Mouse (Mus musculus): ENCODE measurements around the gene Nup153. TPM values are rescaled to one million over a fixed set of nuclear protein-coding genes. Genes with fewer than 3 reads are reported as not detected.

The Nup153 gene
- total RNA-seq, 2 experiments from 2014 or later = 52.0 to 57.7 TPM

- DNase-seq (ENCODE audit: low spot score in 2 of 2) = no peak
- intact Hi-C loops (cut with DNase I) = no loop called here
Measured at GRCm38 (mm10) chr13:46682921-46683320, 44.8 kb downstream of the Nup153 start.

GRCm38 (mm10) chr13:46677721-46678120 lies 50.0 kb downstream of the Nup153 start:
- intact Hi-C loops (cut with DNase I) = no loop called here
- no peak for DNase-seq (ENCODE audit: low spot score in 2 of 2)

GRCm38 (mm10) chr13:46674601-46675000 lies 53.1 kb downstream of the Nup153 start:
- intact Hi-C loops (cut with DNase I) = no loop called here
- DNase-seq (ENCODE audit: low spot score in 2 of 2) = no peak

- intact Hi-C loops (cut with DNase I) = no loop called here
- DNase-seq (ENCODE audit: low spot score in 2 of 2) = no peak
Measured at GRCm38 (mm10) chr13:46670514-46670913, 57.2 kb downstream of the Nup153 start.

- intact Hi-C loops (cut with DNase I) = loop anchor here (10.0 kb wide), 1 partner anchor 255 kb away; the partner anchor contains the start of gene Rbm24
- DNase-seq (ENCODE audit: low spot score in 2 of 2) = no peak
Measured at GRCm38 (mm10) chr13:46669620-46670271, 58.0 kb downstream of the Nup153 start.

- intact Hi-C loops (cut with DNase I) = loop anchor here (10.0 kb wide), 1 partner anchor 254 kb away; the partner anchor contains the start of gene Rbm24
- DNase-seq (ENCODE audit: low spot score in 2 of 2) = peak; percentile 91 to 92
Measured at GRCm38 (mm10) chr13:46669048-46669619, 58.6 kb downstream of the Nup153 start, which contains the start of gene Fam8a1. TSS of gene Fam8a1 (plus strand) at chr13:46669522.

GRCm38 (mm10) chr13:46663461-46663964 lies 64.2 kb downstream of the Nup153 start:
- intact Hi-C loops (cut with DNase I) = loop anchor here (1.0 to 10.0 kb wide), 2 partner anchors 249 to 352 kb away; partner anchors contain the start of gene Rbm24
- peak; percentile 41 to 66 for DNase-seq (ENCODE audit: low spot score in 2 of 2)

- intact Hi-C loops (cut with DNase I) = no loop called here
- no peak for DNase-seq (ENCODE audit: low spot score in 2 of 2)
Measured at GRCm38 (mm10) chr13:46659211-46659610, 68.5 kb downstream of the Nup153 start.

GRCm38 (mm10) chr13:46654566-46654965 lies 73.2 kb downstream of the Nup153 start:
- DNase-seq (ENCODE audit: low spot score in 2 of 2) = no peak
- intact Hi-C loops (cut with DNase I) = no loop called here

GRCm38 (mm10) chr13:46653671-46654070 lies 74.1 kb downstream of the Nup153 start:
- intact Hi-C loops (cut with DNase I) = no loop called here
- DNase-seq (ENCODE audit: low spot score in 2 of 2) = no peak

- intact Hi-C loops (cut with DNase I) = no loop called here
- DNase-seq (ENCODE audit: low spot score in 2 of 2) = no peak
Measured at GRCm38 (mm10) chr13:46652671-46653070, 75.1 kb downstream of the Nup153 start.

GRCm38 (mm10) chr13:46651853-46652252 lies 75.9 kb downstream of the Nup153 start:
- no peak for DNase-seq (ENCODE audit: low spot score in 2 of 2)
- intact Hi-C loops (cut with DNase I) = no loop called here

- intact Hi-C loops (cut with DNase I) = no loop called here
- DNase-seq (ENCODE audit: low spot score in 2 of 2) = no peak
Measured at GRCm38 (mm10) chr13:46645476-46645875, 82.3 kb downstream of the Nup153 start.

GRCm38 (mm10) chr13:46644175-46644574 lies 83.6 kb downstream of the Nup153 start:
- intact Hi-C loops (cut with DNase I) = no loop called here
- DNase-seq (ENCODE audit: low spot score in 2 of 2) = no peak

GRCm38 (mm10) chr13:46642318-46642717 lies 85.4 kb downstream of the Nup153 start:
- intact Hi-C loops (cut with DNase I) = no loop called here

GRCm38 (mm10) chr13:46640608-46641468 lies 86.9 kb downstream of the Nup153 start:
- intact Hi-C loops (cut with DNase I) = no loop called here
- no peak for DNase-seq (ENCODE audit: low spot score in 2 of 2)

More at GRCm38 (mm10) chr13:46642318-46642717, 85.4 kb downstream of the Nup153 start:
- no peak for DNase-seq (ENCODE audit: low spot score in 2 of 2)

GRCm38 (mm10) chr13:46634133-46634488 lies 93.6 kb downstream of the Nup153 start:
- DNase-seq (ENCODE audit: low spot score in 2 of 2) = peak; percentile 38 to 53
- intact Hi-C loops (cut with DNase I) = loop anchor here (5.0 to 10.0 kb wide), 3 partner anchors 62 to 219 kb away; partner anchors contain the start of gene Rbm24

- intact Hi-C loops (cut with DNase I) = loop anchor here (5.0 to 10.0 kb wide), 3 partner anchors 61 to 219 kb away; partner anchors contain the start of gene Rbm24
- peak; percentile 54 to 70 for DNase-seq (ENCODE audit: low spot score in 2 of 2)
Measured at GRCm38 (mm10) chr13:46633320-46634132, 94.2 kb downstream of the Nup153 start.

- intact Hi-C loops (cut with DNase I) = loop anchor here (5.0 to 10.0 kb wide), 3 partner anchors 60 to 218 kb away; partner anchors contain the start of gene Rbm24
- DNase-seq (ENCODE audit: low spot score in 2 of 2) = no peak
Measured at GRCm38 (mm10) chr13:46632796-46633195, 94.9 kb downstream of the Nup153 start.

Data from left cerebral cortex, postnatal 25 days (tissue).